Mouse (Mus musculus) thymus, postnatal 36 days (tissue): ENCODE results near the gene Fam205a3.
"Not testable (repeated sequence)": the region's sequence is repeated elsewhere in the genome, so short reads cannot be mapped to it uniquely, and the experiment has no call there.

Experiments used
- DNase-seq, 2 experiments: peaks; one replicate each; pipeline ENCODE4 v3.0.0; 2022; ENCODE audit warnings: mixed read lengths in 2 of 2

Fam205a3 gene

DNA sequence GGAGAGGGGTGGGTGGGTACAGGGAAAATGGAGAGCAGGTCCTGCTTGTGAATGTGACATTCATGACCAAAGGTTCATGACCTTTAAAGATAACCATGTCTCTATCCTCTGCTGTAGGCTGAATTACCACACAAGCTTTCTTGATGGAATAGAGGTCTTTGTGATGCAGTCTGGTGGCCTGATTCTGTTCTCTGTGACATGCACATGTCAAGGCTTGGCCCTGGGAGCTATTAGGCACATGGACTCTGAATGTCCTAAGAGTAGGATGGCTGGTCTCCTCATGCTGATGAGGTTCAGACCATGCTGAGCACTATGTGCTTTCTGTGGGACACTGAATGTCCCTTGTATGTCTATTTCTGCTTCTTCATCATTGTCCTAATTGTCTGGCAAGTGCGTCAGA is at the start of gene Fam205a3:
Gene Fam205a3, plus strand, starts transcription at position 301 of the 400 bp plus-strand sequence.
- DNase-seq: not testable (repeated sequence)

DNA sequence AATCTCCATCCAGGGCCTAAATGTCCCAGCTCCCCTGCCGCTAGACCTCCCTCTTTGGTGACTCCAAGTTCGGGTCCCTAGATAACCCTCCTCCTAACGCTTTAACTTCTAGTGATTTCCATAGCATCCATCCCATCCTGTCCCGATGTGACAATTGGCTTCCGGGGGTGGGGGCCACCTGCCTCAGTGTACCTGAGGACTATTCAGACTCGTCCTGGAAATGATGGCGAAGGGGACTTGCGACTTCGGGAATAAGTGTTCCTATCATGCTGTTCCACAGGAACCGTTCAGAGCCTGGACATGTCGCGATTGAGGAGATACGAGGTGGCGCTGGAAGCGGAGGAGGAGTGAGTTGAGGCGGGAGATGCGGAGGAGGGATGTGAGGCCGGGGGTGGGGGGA is 24.2 kb upstream of the Fam205a3 start, which contains the start of gene Gm21953:
Gene Gm21953, plus strand, starts transcription at position 301 of the 400 bp plus-strand sequence.
- not testable (repeated sequence) for DNase-seq
